Mouse (Mus musculus) stomach, postnatal 0 days (tissue): ENCODE data around the gene N6amt1.

ENCODE experiments used
- CTCF ChIP-seq: IDR thresholded peaks from 2 replicates; pipeline ENCODE4 v1.5.1; 2016; ENCODE audit warnings: antibody characterized with exemption, low read depth, mild to moderate bottlenecking, moderate library complexity
- EP300 ChIP-seq: optimal IDR thresholded peaks from 2 replicates; pipeline ENCODE3; 2016; ENCODE audit warnings: antibody characterized with exemption

DNA sequence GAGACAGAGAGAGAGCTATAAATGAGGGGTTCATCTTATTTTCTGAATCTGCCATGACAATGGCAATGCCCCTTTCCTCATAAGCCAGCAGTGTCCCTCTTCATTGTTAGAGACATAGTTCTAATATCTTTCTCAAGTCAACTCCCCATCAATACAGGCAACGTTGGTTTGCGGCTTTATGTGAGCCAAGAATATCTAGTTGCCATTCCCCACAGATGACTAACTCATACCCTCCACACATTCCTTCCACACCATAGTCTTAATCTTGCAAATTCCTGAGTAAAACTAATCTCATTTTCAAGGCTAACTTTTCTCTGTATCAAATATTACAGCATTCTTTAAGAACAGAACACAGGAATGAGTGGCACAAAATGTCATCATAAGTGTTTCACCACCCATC, 29.0 kb downstream of the N6amt1 start:
- no peak for TF ChIP-seq CTCF
- no peak for TF ChIP-seq EP300
